Mouse (Mus musculus) effector memory CD4-positive, alpha-beta T cell, adult 7 months (primary cell): ENCODE data around the gene Rnf114. TPM values are rescaled to one million over a fixed set of nuclear protein-coding genes. Genes with fewer than 3 reads are reported as not detected.

Experiments used
- polyA plus RNA-seq: library from polyadenylated mRNA; unstranded; fragments of 100-300 nt; shearing (Covaris generic); gene quantifications from one replicate; pipeline ENCODE4 v1.2.1, GENCODE M21; 2017

Gene Rnf114
- 198 TPM for polyA plus RNA-seq

DNA sequence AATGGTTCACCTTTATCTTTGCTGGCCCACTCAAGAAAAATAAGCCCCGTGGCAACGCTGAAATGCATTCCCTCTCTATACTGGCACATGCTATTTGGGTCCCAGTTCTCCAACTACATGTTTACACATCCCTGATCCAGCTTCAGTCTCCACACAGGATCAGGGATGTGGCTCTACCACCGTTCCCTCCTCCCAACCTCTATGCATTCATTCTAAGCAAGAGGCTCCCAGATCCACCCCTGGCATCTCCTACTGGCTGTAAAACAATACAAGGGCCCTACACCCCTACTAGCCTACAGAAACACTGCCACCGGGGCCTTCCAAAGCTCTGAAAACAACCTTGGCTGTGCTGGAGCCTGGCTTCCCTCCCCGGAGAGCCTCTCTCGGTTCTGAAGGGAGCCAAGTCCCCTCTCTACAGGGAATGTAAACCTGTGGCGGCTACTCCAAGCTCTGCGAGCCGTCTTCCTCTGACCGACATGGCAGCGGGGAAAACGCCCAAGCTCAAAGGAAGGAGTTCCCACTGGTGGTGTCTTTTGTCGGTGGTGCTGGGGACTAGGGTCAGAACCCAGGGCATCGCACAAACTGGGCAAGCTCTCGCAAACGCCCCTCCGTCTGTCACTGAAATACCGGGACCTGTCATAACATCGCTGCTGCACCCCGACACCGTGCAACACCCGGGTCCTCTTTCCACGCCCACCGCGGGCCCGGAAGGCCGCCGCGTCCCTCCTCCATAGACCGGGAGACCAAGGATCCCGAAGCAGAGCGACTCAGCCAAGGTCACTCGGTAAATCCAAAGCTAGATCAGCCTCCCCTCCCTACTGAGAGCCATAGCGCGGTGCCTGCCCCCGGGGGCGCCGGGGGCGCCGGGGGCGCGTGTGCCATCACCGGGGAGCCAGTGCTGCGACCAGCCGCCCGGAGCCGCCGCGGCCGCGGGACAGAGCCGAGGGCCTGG, at the start of gene Rnf114:
TSS of gene Rnf114 (plus strand) at position 889 of the 952 bp plus-strand sequence.

DNA sequence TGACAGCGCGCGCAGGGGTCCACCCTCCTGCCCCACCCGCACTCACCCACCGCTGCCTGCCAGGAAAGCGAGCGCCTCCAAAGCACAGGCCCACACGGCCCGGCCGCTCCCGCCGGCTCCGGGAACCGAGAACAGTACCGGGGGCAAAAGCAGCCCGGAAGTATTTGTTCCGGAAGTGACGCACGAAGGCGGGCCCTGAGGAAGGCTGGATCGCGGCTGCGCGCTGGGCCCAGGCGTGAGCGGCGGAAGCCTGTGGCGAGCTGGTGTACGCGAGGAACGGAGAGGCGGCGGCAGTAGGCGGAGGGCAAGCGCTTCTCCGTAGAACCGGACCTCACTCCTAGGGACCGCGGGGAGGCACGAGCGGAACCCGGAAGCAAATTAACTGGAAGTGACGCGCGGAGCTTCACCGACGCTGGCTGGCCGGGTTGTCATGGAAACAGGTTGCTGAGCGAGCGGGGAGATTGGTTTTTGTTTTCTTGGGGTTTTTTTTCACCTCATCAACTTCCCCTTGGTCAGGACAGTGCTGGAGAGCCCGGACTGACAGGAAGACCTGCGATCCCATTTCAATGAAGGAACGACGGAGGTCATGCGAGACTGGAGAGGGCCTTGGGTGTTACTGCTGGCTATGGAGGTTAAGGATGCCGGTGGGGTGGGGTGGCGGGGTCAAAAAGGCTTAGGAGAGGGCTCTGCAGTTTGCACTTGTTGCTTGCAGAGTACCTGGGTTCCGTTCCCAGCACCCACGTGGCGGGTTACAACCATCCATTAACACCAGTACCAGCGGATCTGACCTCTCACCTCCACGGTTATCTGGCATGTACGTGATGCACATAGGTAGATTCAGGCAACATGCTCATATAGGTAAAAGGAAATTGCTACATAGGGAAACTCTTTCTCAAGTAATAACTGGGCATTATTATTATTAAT, 530 bp downstream of the Rnf114 start, which contains the start of gene Spata2:
TSS of gene Spata2 (minus strand) at position 175 of the 924 bp plus-strand sequence.

DNA sequence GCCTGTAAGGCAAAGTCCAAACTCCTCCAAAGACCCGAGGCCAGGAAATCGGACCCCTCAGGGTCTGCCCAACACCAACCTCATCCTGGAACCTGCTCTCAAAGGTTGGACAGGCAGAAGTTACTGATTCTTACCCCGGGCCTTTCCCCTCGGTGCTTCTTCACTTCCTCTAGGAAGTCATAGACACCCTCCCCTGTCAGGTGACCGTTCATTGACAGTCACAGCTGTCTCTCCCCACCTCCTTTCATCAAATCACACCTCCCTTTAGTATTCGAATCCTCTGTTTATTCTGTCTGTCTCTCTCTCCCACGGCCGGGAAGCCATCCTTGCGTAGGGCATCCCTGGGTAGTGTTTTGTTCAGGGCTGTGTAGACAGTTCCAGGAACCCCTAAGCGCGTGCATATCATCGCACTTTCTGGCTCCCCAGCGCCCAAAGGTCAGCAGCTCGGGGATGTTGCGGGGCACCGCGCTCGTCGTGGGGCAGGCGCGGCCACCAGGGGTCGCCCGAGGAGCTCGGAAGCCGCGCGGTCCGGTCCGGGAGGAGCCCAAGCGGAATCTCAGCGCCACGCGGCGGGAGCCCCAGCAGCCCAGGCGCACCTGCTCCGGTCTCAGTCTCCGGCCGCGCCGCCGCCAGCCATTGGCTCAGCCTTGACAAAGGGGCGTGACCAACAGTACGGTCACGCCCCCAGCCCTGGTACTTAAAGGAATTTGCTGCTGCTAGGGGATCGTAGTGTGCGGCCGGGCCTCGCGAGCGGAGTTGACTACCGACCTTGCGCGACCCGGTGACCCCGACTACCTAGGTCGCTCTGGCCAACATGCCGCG, 45.2 kb downstream of the Rnf114 start, which contains the start of gene Snai1:
TSS of gene Snai1 (plus strand) at position 720 of the 822 bp plus-strand sequence.

Other genes with a start within 250 kb of the Rnf114 start
- 39.1 TPM for gene B4galt5, start 143.5 kb upstream of the Rnf114 start, polyA plus RNA-seq
- 43.1 TPM for gene Slc9a8, start 70.9 kb upstream of the Rnf114 start, polyA plus RNA-seq
- gene Spata2, start 242 bp downstream of the Rnf114 start, polyA plus RNA-seq = 49.9 TPM
- not detected for gene Snai1, start 45.5 kb downstream of the Rnf114 start, polyA plus RNA-seq
- 206 TPM for gene Ube2v1, start 139.4 kb downstream of the Rnf114 start, polyA plus RNA-seq
- 28.2 TPM for gene Gm20431, start 168.9 kb downstream of the Rnf114 start, polyA plus RNA-seq
- gene Cebpb, start 196.3 kb downstream of the Rnf114 start, polyA plus RNA-seq = 94.0 TPM
- 95.8 TPM for gene Tmem189, start 197.2 kb downstream of the Rnf114 start, polyA plus RNA-seq